Mouse (Mus musculus) midbrain, embryonic 13.5 days (tissue): ENCODE data around the gene Prkar1b. TPM values are rescaled to one million over a fixed set of nuclear protein-coding genes. Genes with fewer than 3 reads are reported as not detected.

Experiments
- ATAC-seq: fragments of 200-750 bp; cut with Nextera tagmentation; 2 replicates; pipeline ENCODE4 v1.8.0; 2017; ENCODE audit warnings: mild to moderate bottlenecking, moderate TSS enrichment, moderate library complexity
- H3K27ac ChIP-seq: fragments of 300-500 bp; sonication (generic); 2 replicates; pipeline ENCODE4 v1.5.1; 2015; ENCODE audit warnings: inconsistent platforms, mild to moderate bottlenecking, moderate library complexity
- H3K27me3 ChIP-seq: fragments of 300-500 bp; sonication (generic); 2 replicates; pipeline ENCODE4 v1.6.1; 2015; ENCODE audit warnings: mild to moderate bottlenecking, inconsistent platforms
- H3K36me3 ChIP-seq: fragments of 300-500 bp; sonication (generic); 2 replicates; pipeline ENCODE4 v1.6.1; 2015; ENCODE audit warnings: mild to moderate bottlenecking, inconsistent platforms
- H3K4me1 ChIP-seq: fragments of 300-500 bp; sonication (generic); replicated peaks from 2 replicates; pipeline ENCODE4 v1.6.1; 2015; ENCODE audit warnings: inconsistent platforms
- H3K4me2 ChIP-seq: fragments of 300-500 bp; sonication (generic); replicated peaks from 2 replicates; pipeline ENCODE4 v1.6.1; 2015; ENCODE audit warnings: moderate library complexity, mild to moderate bottlenecking, inconsistent platforms
- H3K4me3 ChIP-seq: fragments of 300-500 bp; sonication (generic); replicated peaks from 2 replicates; pipeline ENCODE4 v1.5.1; 2015; ENCODE audit warnings: mild to moderate bottlenecking, inconsistent platforms
- H3K9ac ChIP-seq: fragments of 300-500 bp; sonication (generic); replicated peaks from 2 replicates; pipeline ENCODE4 v1.6.1; 2015; ENCODE audit warnings: mild to moderate bottlenecking, inconsistent platforms
- H3K9me3 ChIP-seq: fragments of 300-500 bp; sonication (generic); 2 replicates; pipeline ENCODE4 v1.6.1; 2016; ENCODE audit warnings: mild to moderate bottlenecking, inconsistent platforms
- WGBS: fragments of 180-500 bp; shearing (Covaris S2); methylation state at CpG from one replicate; pipeline ENCODE4 v1.1.7; 2015; 5-methylcytosine and 5-hydroxymethylcytosine counted together
- polyA plus RNA-seq: library from polyadenylated mRNA; unstranded; fragments of >200 nt; fragmentation: Nextera tagmentation; extraction: Ambion mirVana; gene quantifications from 2 replicates; pipeline ENCODE4 v1.2.1, GENCODE M21; 2015

Prkar1b gene
- polyA plus RNA-seq, 1 experiment from 2014 or later: 139 TPM

DNA sequence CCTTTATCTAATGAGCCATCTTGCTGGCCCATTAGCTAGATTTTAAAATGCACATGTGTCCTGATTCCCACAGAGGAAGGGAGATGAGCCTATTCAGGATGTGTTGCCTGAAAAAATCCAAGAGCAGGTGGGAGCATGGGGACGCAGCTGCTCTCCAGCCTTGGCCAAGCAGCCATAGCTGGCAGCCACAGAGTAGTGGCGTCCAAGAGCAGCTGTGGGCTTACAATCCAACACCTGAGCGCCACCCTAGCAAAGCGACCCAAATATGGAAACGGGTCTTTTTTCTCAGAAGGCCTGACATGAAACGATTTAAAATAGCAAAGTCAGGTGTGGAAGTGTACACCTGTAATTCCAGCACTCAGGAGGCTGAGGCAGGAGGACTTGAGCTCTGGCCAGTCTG is 145.2 kb downstream of the Prkar1b start:
- no peak overlapping the region for H3K27ac ChIP-seq
- H3K4me3 ChIP-seq: no peak overlapping the region
- 86% methylated on average over 6 of the region's 6 CpGs for WGBS
- peaks cover 9% of the 10 kb centered on the region; the same call in 1 of the 2 replicates for H3K9me3 ChIP-seq
- no peaks in the 10 kb centered on the region for H3K4me1 ChIP-seq
- no peak for ATAC-seq
- peaks cover 20% of the 10 kb centered on the region for H3K27me3 ChIP-seq
- H3K36me3 ChIP-seq: no peaks in the 10 kb centered on the region
- no peak overlapping the region for H3K9ac ChIP-seq
- H3K4me2 ChIP-seq: no peak overlapping the region

- WGBS: 81% methylated on average over 7 of the region's 7 CpGs
- H3K4me3 ChIP-seq: no peak overlapping the region
- peaks cover 62% of the 10 kb centered on the region for H3K27me3 ChIP-seq
- peaks cover 9% of the 10 kb centered on the region; the same call in 1 of the 2 replicates for H3K9me3 ChIP-seq
- no peaks in the 10 kb centered on the region for H3K36me3 ChIP-seq
- H3K4me1 ChIP-seq: peaks cover 29% of the 10 kb centered on the region
- H3K27ac ChIP-seq: no peak overlapping the region
- no peak overlapping the region for H3K4me2 ChIP-seq
- H3K9ac ChIP-seq: no peak overlapping the region
- no peak for ATAC-seq
Measured at GRCm38 (mm10) chr5:138999716-139000115, 150.1 kb downstream of the Prkar1b start.

DNA sequence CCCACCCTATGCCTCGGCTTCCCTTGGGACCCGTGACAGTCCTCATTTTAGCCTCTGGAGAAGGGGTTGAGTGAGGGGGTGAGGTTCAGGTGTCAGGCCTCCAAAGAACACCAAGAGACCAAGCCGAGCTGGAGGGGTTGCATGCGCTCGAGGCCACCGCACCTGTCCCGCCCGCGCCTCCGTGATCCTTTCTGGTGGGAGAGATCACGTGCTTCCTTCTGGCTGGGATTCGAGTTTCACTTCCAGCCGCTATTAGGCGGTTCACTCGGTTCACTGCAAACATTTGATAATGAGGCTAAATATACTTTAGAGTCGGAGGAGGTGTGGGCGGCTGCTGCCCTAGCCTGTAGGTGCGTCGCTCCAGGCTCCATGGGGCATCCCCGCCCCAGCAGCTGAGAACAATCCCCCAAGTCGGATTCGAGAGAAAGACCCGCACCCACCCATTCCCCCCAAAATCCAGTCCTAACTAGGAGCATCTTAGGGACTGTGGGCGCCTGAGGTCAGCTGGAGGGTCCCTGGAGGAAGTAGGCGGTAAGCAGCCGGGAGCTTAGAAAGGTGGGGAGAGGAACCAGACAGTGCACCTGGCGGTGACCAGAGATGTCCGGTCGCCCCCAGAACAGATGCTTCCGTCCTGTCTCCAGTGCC is 151.7 kb downstream of the Prkar1b start:
- WGBS: 2% methylated on average over 30 of the region's 30 CpGs
- no peak for ATAC-seq

GRCm38 (mm10) chr5:138997171-138997788 is 152.5 kb downstream of the Prkar1b start, which contains the start of gene Pdgfa:
Gene Pdgfa, minus strand, starts transcription at chr5:138997370.
- peak; percentile 21; the same call in 1 of the 2 replicates for ATAC-seq
- Histone ChIP-seq H3K4me1 (peaks cover 53% of the 10 kb centered on the region), H3K9me3 (peaks cover 9% of the 10 kb centered on the region; the same call in 1 of the 2 replicates), H3K27ac (no peak within 1 kb of the TSS), H3K4me2 (peak within 1 kb of the TSS; percentile 95), H3K9ac (peak within 1 kb of the TSS; percentile 82), H3K27me3 (peaks cover 81% of the 10 kb centered on the region), H3K4me3 (peak within 1 kb of the TSS; percentile 68), H3K36me3 (no peaks in the 10 kb centered on the region)
- 1% methylated on average over 48 of the region's 48 CpGs for WGBS

More for the DNA sequence above, 151.7 kb downstream of the Prkar1b start:
- no peak overlapping the region for H3K9ac ChIP-seq
- peaks cover 75% of the 10 kb centered on the region for H3K27me3 ChIP-seq
- H3K9me3 ChIP-seq: peaks cover 9% of the 10 kb centered on the region; the same call in 1 of the 2 replicates
- peak overlapping the region; percentile 95 for H3K4me2 ChIP-seq
- H3K36me3 ChIP-seq: no peaks in the 10 kb centered on the region
- peak overlapping the region; percentile 68 for H3K4me3 ChIP-seq
- H3K4me1 ChIP-seq: peaks cover 45% of the 10 kb centered on the region
- H3K27ac ChIP-seq: no peak overlapping the region

- no peaks in the 10 kb centered on the region for H3K36me3 ChIP-seq
- peak overlapping the region; percentile 82 for H3K9ac ChIP-seq
- H3K27ac ChIP-seq: peak overlapping the region; percentile 86; the same call in 1 of the 2 replicates
- ATAC-seq: no peak; the same call in none of the 2 replicates
- WGBS: 1% methylated on average over 24 of the region's 24 CpGs
- H3K4me3 ChIP-seq: peak overlapping the region; percentile 68
- peak overlapping the region; percentile 95 for H3K4me2 ChIP-seq
- peaks cover 89% of the 10 kb centered on the region for H3K27me3 ChIP-seq
- H3K9me3 ChIP-seq: peaks cover 4% of the 10 kb centered on the region; the same call in 1 of the 2 replicates
- peaks cover 54% of the 10 kb centered on the region for H3K4me1 ChIP-seq
Measured at GRCm38 (mm10) chr5:138996322-138997073, 153.3 kb downstream of the Prkar1b start.

- Histone ChIP-seq H3K27ac (peak overlapping the region; percentile 86), H3K36me3 (no peaks in the 10 kb centered on the region), H3K4me3 (peak overlapping the region; percentile 68), H3K27me3 (peaks cover 90% of the 10 kb centered on the region), H3K4me2 (peak overlapping the region; percentile 95), H3K9ac (peak overlapping the region; percentile 82), H3K4me1 (peaks cover 54% of the 10 kb centered on the region), H3K9me3 (no peaks in the 10 kb centered on the region)
- peak; percentile 59 for ATAC-seq
- under 1% methylated on average over 41 of the region's 52 CpGs for WGBS
Measured at GRCm38 (mm10) chr5:138995721-138996311, 154.0 kb downstream of the Prkar1b start.

- peak overlapping the region; percentile 82 for H3K9ac ChIP-seq
- peaks cover 54% of the 10 kb centered on the region for H3K4me1 ChIP-seq
- peak; percentile 51 for ATAC-seq
- H3K4me3 ChIP-seq: peak overlapping the region; percentile 68
- under 1% methylated on average over 97 of the region's 127 CpGs for WGBS
- peak overlapping the region; percentile 86 for H3K27ac ChIP-seq
- no peaks in the 10 kb centered on the region for H3K36me3 ChIP-seq
- peak overlapping the region; percentile 95 for H3K4me2 ChIP-seq
- peaks cover 92% of the 10 kb centered on the region for H3K27me3 ChIP-seq
- H3K9me3 ChIP-seq: no peaks in the 10 kb centered on the region
Measured at GRCm38 (mm10) chr5:138994786-138995720, 154.7 kb downstream of the Prkar1b start.

GRCm38 (mm10) chr5:138994108-138994785 is 155.6 kb downstream of the Prkar1b start:
- H3K9me3 ChIP-seq: no peaks in the 10 kb centered on the region
- H3K27ac ChIP-seq: peak overlapping the region; percentile 86
- no peak; the same call in 1 of the 2 replicates for ATAC-seq
- peaks cover 87% of the 10 kb centered on the region for H3K27me3 ChIP-seq
- peak overlapping the region; percentile 82 for H3K9ac ChIP-seq
- peak overlapping the region; percentile 68 for H3K4me3 ChIP-seq
- H3K36me3 ChIP-seq: no peaks in the 10 kb centered on the region
- H3K4me1 ChIP-seq: peaks cover 55% of the 10 kb centered on the region
- peak overlapping the region; percentile 95 for H3K4me2 ChIP-seq
- under 1% methylated on average over 48 of the region's 48 CpGs for WGBS

GRCm38 (mm10) chr5:138993371-138994107 is 156.3 kb downstream of the Prkar1b start:
- H3K4me1 ChIP-seq: peaks cover 62% of the 10 kb centered on the region
- ATAC-seq: no peak
- no peak overlapping the region for H3K27ac ChIP-seq
- H3K4me2 ChIP-seq: peak overlapping the region; percentile 95
- H3K4me3 ChIP-seq: peak overlapping the region; percentile 68
- peak overlapping the region; percentile 82 for H3K9ac ChIP-seq
- H3K36me3 ChIP-seq: no peaks in the 10 kb centered on the region
- WGBS: under 1% methylated on average over 40 of the region's 40 CpGs
- no peaks in the 10 kb centered on the region for H3K9me3 ChIP-seq
- peaks cover 80% of the 10 kb centered on the region for H3K27me3 ChIP-seq
